Mouse (Mus musculus) v-Abl transformed pro-B cells (cell line): ENCODE data around the gene Dnah1.

Experiments used
- in situ Hi-C, 2 experiments: fragments of 400-800 bp; cut with MboI; formaldehyde crosslinking; loops; one replicate each; pipeline ENCODE4 v1.15.1; 2025; ENCODE audit not compliant: unreplicated experiment in 2 of 2

Dnah1 gene

GRCm38 (mm10) chr14:31248396-31248795, 75.3 kb downstream of the Dnah1 start:
- in situ Hi-C loops, result loop anchor here in 1 of 2 experiments (5.0 kb wide), 1 partner anchor 36 kb away; no protein-coding TSS in a partner anchor

GRCm38 (mm10) chr14:31245946-31246345, 77.8 kb downstream of the Dnah1 start:
- in situ Hi-C loops, result loop anchor here in 1 of 2 experiments (5.0 kb wide), 1 partner anchor 34 kb away; no protein-coding TSS in a partner anchor

GRCm38 (mm10) chr14:31244777-31245176, 78.9 kb downstream of the Dnah1 start:
- in situ Hi-C loops, result loop anchor here (5.0 kb wide), 2 partner anchors 32 to 37 kb away; partner anchors contain the start of gene Tnnc1 (in 1 of the 2)

- in situ Hi-C loops, result loop anchor here in 1 of 2 experiments (5.0 kb wide), 1 partner anchor 33 kb away; the partner anchor contains the start of gene Tnnc1
These were observed 83.2 kb downstream of the Dnah1 start for GRCm38 (mm10) chr14:31240528-31240927.

GRCm38 (mm10) chr14:31237101-31237882, 86.4 kb downstream of the Dnah1 start:
- in situ Hi-C loops, result no loop called here

- in situ Hi-C loops, result no loop called here
These were observed 89.6 kb downstream of the Dnah1 start for GRCm38 (mm10) chr14:31233996-31234591.

GRCm38 (mm10) chr14:31233070-31233995, 90.4 kb downstream of the Dnah1 start:
- in situ Hi-C loops, result no loop called here

GRCm38 (mm10) chr14:31232404-31233069, 91.2 kb downstream of the Dnah1 start:
- in situ Hi-C loops, result no loop called here

GRCm38 (mm10) chr14:31230442-31230841, 93.3 kb downstream of the Dnah1 start:
- in situ Hi-C loops, result no loop called here

GRCm38 (mm10) chr14:31228234-31228633, 95.5 kb downstream of the Dnah1 start:
- in situ Hi-C loops, result no loop called here

- in situ Hi-C loops, result no loop called here
These were observed 96.7 kb downstream of the Dnah1 start for GRCm38 (mm10) chr14:31226978-31227377.

GRCm38 (mm10) chr14:31217666-31218065, 106.0 kb downstream of the Dnah1 start, which contains the start of gene Sema3g:
TSS of gene Sema3g (plus strand) at chr14:31217860.
- in situ Hi-C loops, result loop anchor here (5.0 to 25.0 kb wide), 3 partner anchors 110 to 870 kb away; partner anchors contain the start of genes Dph3 (in 1 of the 2) and Oxnad1 (in 1 of the 2)

- in situ Hi-C loops, result loop anchor here (5.0 to 25.0 kb wide), 3 partner anchors 110 to 870 kb away; partner anchors contain the start of genes Dph3 (in 1 of the 2) and Oxnad1 (in 1 of the 2)
These were observed 106.8 kb downstream of the Dnah1 start, which contains the start of gene Nisch for GRCm38 (mm10) chr14:31216846-31217245. TSS of gene Nisch (minus strand) at chr14:31216946.

GRCm38 (mm10) chr14:31215157-31216002, 108.3 kb downstream of the Dnah1 start:
- in situ Hi-C loops, result loop anchor here (5.0 to 25.0 kb wide), 3 partner anchors 112 to 872 kb away; partner anchors contain the start of genes Dph3 (in 1 of the 2) and Oxnad1 (in 1 of the 2)

GRCm38 (mm10) chr14:31214684-31215083, 109.0 kb downstream of the Dnah1 start:
- in situ Hi-C loops, result loop anchor here (5.0 to 25.0 kb wide), 4 partner anchors 33 to 873 kb away; partner anchors contain the start of genes Dph3 (in 1 of the 2) and Oxnad1 (in 1 of the 2)

- in situ Hi-C loops, result loop anchor here in 1 of 2 experiments (5.0 to 25.0 kb wide), 2 partner anchors 33 to 873 kb away; partner anchors contain the start of genes Dph3 and Oxnad1
These were observed 109.8 kb downstream of the Dnah1 start for GRCm38 (mm10) chr14:31213868-31214267.

GRCm38 (mm10) chr14:31212499-31212898, 111.2 kb downstream of the Dnah1 start:
- in situ Hi-C loops, result loop anchor here in 1 of 2 experiments (5.0 to 25.0 kb wide), 2 partner anchors 35 to 875 kb away; partner anchors contain the start of genes Dph3 and Oxnad1

- in situ Hi-C loops, result loop anchor here in 1 of 2 experiments (5.0 to 25.0 kb wide), 2 partner anchors 35 to 875 kb away; partner anchors contain the start of genes Dph3 and Oxnad1
These were observed 111.8 kb downstream of the Dnah1 start for GRCm38 (mm10) chr14:31211854-31212253.
